Mouse (Mus musculus) liver, embryonic 15.5 days (tissue): ENCODE results near the gene Vill. TPM values are rescaled to one million over a fixed set of nuclear protein-coding genes. Genes with fewer than 3 reads are reported as not detected.

Experiments
- ATAC-seq: fragments of 200-750 bp; cut with Nextera tagmentation; 2 replicates; pipeline ENCODE4 v1.8.0; 2017; ENCODE audit warnings: moderate number of reproducible peaks, mild to moderate bottlenecking, moderate library complexity; ENCODE audit not compliant: insufficient read depth
- H3K27ac ChIP-seq: fragments of 300-500 bp; sonication (generic); replicated peaks from 2 replicates; pipeline ENCODE4 v1.5.1; 2015; ENCODE audit warnings: mild to moderate bottlenecking, inconsistent platforms
- H3K27me3 ChIP-seq: fragments of 300-500 bp; sonication (generic); 2 replicates; pipeline ENCODE4 v1.6.1; 2015; ENCODE audit warnings: mild to moderate bottlenecking, inconsistent platforms
- H3K36me3 ChIP-seq: fragments of 300-500 bp; sonication (generic); replicated peaks from 2 replicates; pipeline ENCODE4 v1.6.1; 2015; ENCODE audit warnings: moderate library complexity, mild to moderate bottlenecking, inconsistent platforms
- H3K4me1 ChIP-seq: fragments of 300-500 bp; sonication (generic); replicated peaks from 2 replicates; pipeline ENCODE4 v1.6.1; 2015; ENCODE audit warnings: inconsistent platforms
- H3K4me2 ChIP-seq: fragments of 300-500 bp; sonication (generic); 2 replicates; pipeline ENCODE4 v1.6.1; 2015; ENCODE audit warnings: moderate library complexity, mild to moderate bottlenecking, inconsistent platforms
- H3K4me3 ChIP-seq: fragments of 300-500 bp; sonication (generic); replicated peaks from 2 replicates; pipeline ENCODE4 v1.5.1; 2015; ENCODE audit warnings: mild to moderate bottlenecking, inconsistent platforms
- H3K9ac ChIP-seq: fragments of 300-500 bp; sonication (generic); 2 replicates; pipeline ENCODE4 v1.6.1; 2015; ENCODE audit warnings: moderate library complexity, mild to moderate bottlenecking, inconsistent platforms
- H3K9me3 ChIP-seq: fragments of 300-500 bp; sonication (generic); replicated peaks from 2 replicates; pipeline ENCODE4 v1.6.1; 2016; ENCODE audit warnings: inconsistent platforms
- WGBS: fragments of 180-500 bp; shearing (Covaris S2); methylation state at CpG from one replicate; pipeline ENCODE4 v1.1.7; 2015; ENCODE audit warnings: mixed read lengths; ENCODE audit not compliant: insufficient replicate concordance; 5-methylcytosine and 5-hydroxymethylcytosine counted together
- polyA plus RNA-seq: library from polyadenylated mRNA; unstranded; fragments of >200 nt; fragmentation: Nextera tagmentation; extraction: Ambion mirVana; gene quantifications from 2 replicates; pipeline ENCODE4 v1.2.1, GENCODE M21; 2015

Gene Vill
- polyA plus RNA-seq, 1 experiment from 2014 or later, result 10.0 TPM

- 61% methylated on average over 7 of the region's 7 CpGs for WGBS
- Histone ChIP-seq H3K9ac (no peak overlapping the region), H3K4me3 (no peak overlapping the region), H3K4me1 (no peaks in the 10 kb centered on the region; the same call in 1 of the 2 replicates), H3K27ac (no peak overlapping the region), H3K36me3 (peaks cover 13% of the 10 kb centered on the region; the same call in 1 of the 2 replicates), H3K4me2 (no peak overlapping the region), H3K9me3 (no peaks in the 10 kb centered on the region), H3K27me3 (no peaks in the 10 kb centered on the region)
- ATAC-seq, result no peak
These were observed 16.7 kb upstream of the Vill start for GRCm38 (mm10) chr9:119035836-119036235.

- H3K4me2 ChIP-seq, result no peak overlapping the region
- no peaks in the 10 kb centered on the region for H3K9me3 ChIP-seq
- H3K27ac ChIP-seq, result no peak overlapping the region
- H3K4me3 ChIP-seq, result no peak overlapping the region
- H3K4me1 ChIP-seq, result no peaks in the 10 kb centered on the region; the same call in 1 of the 2 replicates
- no peak overlapping the region for H3K9ac ChIP-seq
- peaks cover 21% of the 10 kb centered on the region for H3K36me3 ChIP-seq
- WGBS, result 76% methylated on average over 15 of the region's 15 CpGs
- H3K27me3 ChIP-seq, result no peaks in the 10 kb centered on the region
- no peak for ATAC-seq
These were observed 15.4 kb upstream of the Vill start for GRCm38 (mm10) chr9:119037076-119037730.

- no peaks in the 10 kb centered on the region for H3K27me3 ChIP-seq
- H3K4me3 ChIP-seq, result no peak overlapping the region
- ATAC-seq, result no peak
- no peak overlapping the region for H3K27ac ChIP-seq
- 16% methylated on average over 3 of the region's 3 CpGs for WGBS
- no peaks in the 10 kb centered on the region; the same call in 1 of the 2 replicates for H3K4me1 ChIP-seq
- no peaks in the 10 kb centered on the region for H3K9me3 ChIP-seq
- H3K36me3 ChIP-seq, result peaks cover 21% of the 10 kb centered on the region
- no peak overlapping the region for H3K4me2 ChIP-seq
- no peak overlapping the region for H3K9ac ChIP-seq
These were observed 14.0 kb upstream of the Vill start for GRCm38 (mm10) chr9:119038574-119038973.

- Histone ChIP-seq H3K9me3 (no peaks in the 10 kb centered on the region), H3K27me3 (no peaks in the 10 kb centered on the region), H3K4me3 (no peak overlapping the region), H3K4me2 (no peak overlapping the region), H3K27ac (no peak overlapping the region), H3K36me3 (peaks cover 21% of the 10 kb centered on the region), H3K9ac (no peak overlapping the region), H3K4me1 (no peaks in the 10 kb centered on the region; the same call in 1 of the 2 replicates)
- ATAC-seq, result no peak
- WGBS, result 82% methylated on average over 15 of the region's 15 CpGs
These were observed 12.3 kb upstream of the Vill start for GRCm38 (mm10) chr9:119040101-119040775.

GRCm38 (mm10) chr9:119048182-119048903 lies 4.2 kb upstream of the Vill start:
- H3K9ac ChIP-seq, result no peak overlapping the region
- H3K27ac ChIP-seq, result peak overlapping the region; percentile 48; the same call in 1 of the 2 replicates
- H3K4me1 ChIP-seq, result peaks cover 31% of the 10 kb centered on the region
- peak; percentile 74 for ATAC-seq
- H3K27me3 ChIP-seq, result peaks cover 17% of the 10 kb centered on the region
- H3K36me3 ChIP-seq, result no peaks in the 10 kb centered on the region
- 42% methylated on average over 11 of the region's 11 CpGs for WGBS
- peak overlapping the region; percentile 40 for H3K4me2 ChIP-seq
- H3K4me3 ChIP-seq, result no peak overlapping the region
- no peaks in the 10 kb centered on the region for H3K9me3 ChIP-seq

GRCm38 (mm10) chr9:119051158-119051557 lies 1.4 kb upstream of the Vill start:
- Histone ChIP-seq H3K9me3 (no peaks in the 10 kb centered on the region), H3K4me2 (no peak overlapping the region), H3K27ac (no peak overlapping the region), H3K27me3 (peaks cover 36% of the 10 kb centered on the region), H3K4me3 (no peak overlapping the region), H3K9ac (no peak overlapping the region), H3K4me1 (peaks cover 35% of the 10 kb centered on the region), H3K36me3 (no peaks in the 10 kb centered on the region)
- ATAC-seq, result no peak
- WGBS, result 40% methylated on average over 2 of the region's 2 CpGs

- ATAC-seq, result no peak
- peaks cover 16% of the 10 kb centered on the region for H3K4me1 ChIP-seq
- peaks cover 36% of the 10 kb centered on the region for H3K27me3 ChIP-seq
- no peak overlapping the region for H3K9ac ChIP-seq
- WGBS, result 47% methylated on average over 9 of the region's 9 CpGs
- H3K27ac ChIP-seq, result no peak overlapping the region
- no peaks in the 10 kb centered on the region for H3K9me3 ChIP-seq
- no peaks in the 10 kb centered on the region for H3K36me3 ChIP-seq
- no peak overlapping the region for H3K4me3 ChIP-seq
- no peak overlapping the region for H3K4me2 ChIP-seq
These were observed 1.5 kb downstream of the Vill start for GRCm38 (mm10) chr9:119053964-119054576.

- Histone ChIP-seq H3K27me3 (peaks cover 36% of the 10 kb centered on the region), H3K36me3 (no peaks in the 10 kb centered on the region), H3K9ac (no peak overlapping the region), H3K4me3 (no peak overlapping the region), H3K27ac (no peak overlapping the region), H3K4me1 (0 out of 2 replicates have a peak, but pooled peaks cover 12% of the 10 kb centered on the region), H3K9me3 (no peaks in the 10 kb centered on the region), H3K4me2 (no peak overlapping the region)
- 63% methylated on average over 4 of the region's 4 CpGs for WGBS
- no peak for ATAC-seq
These were observed 2.8 kb downstream of the Vill start for GRCm38 (mm10) chr9:119055336-119055735.

- Histone ChIP-seq H3K36me3 (no peaks in the 10 kb centered on the region), H3K27ac (no peak overlapping the region), H3K9me3 (no peaks in the 10 kb centered on the region), H3K4me3 (no peak overlapping the region), H3K9ac (no peak overlapping the region), H3K4me1 (peaks cover 10% of the 10 kb centered on the region; the same call in 1 of the 2 replicates), H3K27me3 (peaks cover 20% of the 10 kb centered on the region), H3K4me2 (no peak overlapping the region)
- 66% methylated on average over 7 of the region's 7 CpGs for WGBS
- ATAC-seq, result no peak
These were observed 5.7 kb downstream of the Vill start for GRCm38 (mm10) chr9:119058245-119058644.

GRCm38 (mm10) chr9:119060701-119061100 lies 8.1 kb downstream of the Vill start:
- no peaks in the 10 kb centered on the region for H3K9me3 ChIP-seq
- ATAC-seq, result no peak
- H3K9ac ChIP-seq, result no peak overlapping the region
- no peak overlapping the region for H3K27ac ChIP-seq
- 73% methylated on average over 10 of the region's 10 CpGs for WGBS
- H3K4me1 ChIP-seq, result peaks cover 8% of the 10 kb centered on the region; the same call in 1 of the 2 replicates
- H3K27me3 ChIP-seq, result 0 out of 2 replicates have a peak, but pooled peaks cover 4% of the 10 kb centered on the region
- H3K36me3 ChIP-seq, result no peaks in the 10 kb centered on the region
- H3K4me3 ChIP-seq, result no peak overlapping the region
- H3K4me2 ChIP-seq, result no peak overlapping the region
